Mouse (Mus musculus): ENCODE measurements around the gene Gsk3a. TPM values are rescaled to one million over a fixed set of nuclear protein-coding genes. Genes with fewer than 3 reads are reported as not detected.
"Not testable (repeated sequence)": the region's sequence is repeated elsewhere in the genome, so short reads cannot be mapped to it uniquely, and the experiment has no call there.

Gsk3a gene
- total RNA-seq, 2 experiments from 2014 or later, result 93.3 to 96.7 TPM

GRCm38 (mm10) chr7:25273259-25274241, 35.9 kb upstream of the Gsk3a start:
- no peak for DNase-seq

GRCm38 (mm10) chr7:25272445-25273258, 35.0 kb upstream of the Gsk3a start:
- no peak for DNase-seq

GRCm38 (mm10) chr7:25271651-25272444, 34.2 kb upstream of the Gsk3a start:
- no peak for DNase-seq

GRCm38 (mm10) chr7:25270652-25271633, 33.3 kb upstream of the Gsk3a start:
- no peak for DNase-seq

DNA sequence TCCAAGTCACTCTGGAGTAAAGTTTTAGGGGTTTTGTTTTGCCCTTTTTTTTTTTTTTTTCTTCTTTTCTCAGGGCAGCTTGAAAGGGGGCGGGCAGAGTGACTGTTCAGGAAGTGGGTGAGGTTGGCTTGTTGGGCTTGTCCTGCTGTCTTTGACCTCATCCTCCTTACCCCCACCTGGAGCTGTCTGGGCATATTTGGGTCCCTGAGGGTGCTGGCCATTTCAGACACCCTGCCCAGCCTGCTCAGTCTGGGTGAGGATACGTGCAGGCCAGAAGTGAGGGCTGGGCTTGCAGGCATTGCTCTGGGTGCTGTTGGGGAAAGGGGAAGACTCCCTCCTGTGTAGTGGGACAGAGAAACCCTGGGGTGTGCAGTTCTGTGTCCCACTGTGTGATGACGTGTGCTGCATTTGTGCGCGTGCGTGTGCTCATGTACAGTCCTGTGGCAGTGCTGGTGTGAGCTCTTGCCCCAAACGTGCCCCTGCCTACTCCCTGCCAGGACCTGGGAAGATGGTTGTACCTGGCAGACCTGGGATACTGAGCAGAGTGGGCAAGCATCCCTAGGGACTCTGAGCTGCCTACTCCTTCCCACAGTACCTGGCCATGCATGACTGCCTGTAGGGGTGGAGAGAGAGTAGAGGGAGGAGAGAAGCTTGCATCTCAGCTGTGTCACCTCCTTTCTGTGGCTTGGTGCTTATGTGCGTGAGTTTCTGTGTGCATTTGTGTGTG, 32.1 kb upstream of the Gsk3a start:
- no peak for DNase-seq

DNA sequence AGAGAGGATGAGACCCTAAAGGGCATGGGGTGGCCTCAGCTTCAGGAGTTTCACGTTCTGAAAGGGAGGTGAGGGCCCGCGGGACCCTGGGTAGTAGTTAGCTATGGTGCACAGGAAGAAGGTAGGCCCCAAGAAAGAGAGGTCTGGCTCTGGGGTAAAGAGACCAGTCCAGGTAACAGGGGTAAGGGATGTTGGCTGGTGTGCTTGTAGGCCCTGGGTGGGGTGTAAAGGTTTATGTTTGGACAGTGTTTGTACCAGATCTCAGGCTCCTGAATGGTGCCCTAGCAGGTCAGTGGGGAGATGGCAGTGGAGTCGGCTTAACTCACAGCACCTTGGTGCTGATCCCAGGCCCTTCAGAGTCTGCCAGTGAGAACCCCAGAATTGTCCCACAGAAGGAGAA, 31.4 kb upstream of the Gsk3a start:
- DNase-seq, result no peak

GRCm38 (mm10) chr7:25268588-25268987, 30.9 kb upstream of the Gsk3a start:
- DNase-seq, result no peak

GRCm38 (mm10) chr7:25267751-25268463, 30.3 kb upstream of the Gsk3a start:
- peak; percentile 98 for DNase-seq

DNA sequence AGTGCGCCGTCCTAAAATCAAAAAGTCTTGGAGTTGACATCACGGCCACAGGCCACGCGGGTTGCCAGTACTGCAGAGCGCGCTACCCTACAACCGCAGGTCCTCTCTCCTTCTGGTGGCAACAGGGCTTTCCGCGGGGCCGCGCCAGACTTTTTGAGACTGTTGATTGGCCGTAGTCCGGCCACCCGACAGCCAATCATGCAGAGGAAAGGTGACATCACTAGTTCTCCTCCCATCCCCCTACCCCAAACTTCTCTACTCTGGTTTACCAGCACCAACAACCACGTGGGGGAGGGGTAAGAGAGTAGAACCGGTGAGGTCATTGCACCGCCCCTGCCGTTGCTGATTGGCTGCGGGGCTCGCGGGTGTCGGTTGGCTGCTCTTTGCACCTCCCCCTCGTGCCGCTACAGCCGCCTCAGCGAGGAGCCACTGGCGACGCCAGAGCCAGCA, 29.7 kb upstream of the Gsk3a start, which contains the start of gene Cic:
Cic (plus strand) TSS at position 404 of the 450 bp plus-strand sequence.
- DNase-seq, result peak; percentile 97 to 99

DNA sequence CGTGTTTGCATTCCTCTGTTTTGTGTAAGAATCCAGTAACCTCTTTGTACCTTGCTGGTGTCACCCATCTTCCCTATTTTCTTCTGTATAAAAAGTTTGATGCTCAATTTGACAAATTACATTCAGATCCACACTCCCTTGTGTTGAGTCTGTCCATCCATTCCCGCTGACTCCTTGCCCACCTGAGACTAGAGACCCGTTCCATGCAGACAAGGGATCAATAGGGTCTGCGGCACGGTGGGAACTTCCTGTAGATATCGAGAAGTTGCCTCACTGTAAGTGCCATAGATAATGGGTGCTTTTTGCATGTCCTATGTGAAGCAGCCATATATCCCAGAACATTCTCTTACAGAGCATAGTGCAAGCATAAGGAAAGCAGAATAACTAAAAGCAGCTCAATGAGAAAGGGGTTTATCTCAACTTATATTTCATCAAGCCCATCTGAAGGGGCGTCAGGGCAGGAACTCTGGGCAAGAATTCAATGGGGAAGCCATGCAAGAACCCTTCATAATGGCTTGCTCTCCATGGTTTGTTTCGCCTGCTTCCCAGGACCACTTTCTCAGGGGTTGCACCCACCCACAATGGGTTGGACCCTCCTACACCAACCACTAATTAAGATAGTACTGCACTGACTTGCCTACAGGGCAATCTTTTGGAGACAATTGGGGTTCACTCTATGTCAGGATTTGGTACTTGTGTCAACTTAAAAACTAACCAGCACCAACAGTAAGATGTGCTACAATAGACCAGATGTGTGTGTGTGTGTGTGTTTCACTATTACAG, 28.7 kb upstream of the Gsk3a start:
- no peak for DNase-seq

GRCm38 (mm10) chr7:25265743-25266142, 28.1 kb upstream of the Gsk3a start:
- DNase-seq, result not testable (repeated sequence)

DNA sequence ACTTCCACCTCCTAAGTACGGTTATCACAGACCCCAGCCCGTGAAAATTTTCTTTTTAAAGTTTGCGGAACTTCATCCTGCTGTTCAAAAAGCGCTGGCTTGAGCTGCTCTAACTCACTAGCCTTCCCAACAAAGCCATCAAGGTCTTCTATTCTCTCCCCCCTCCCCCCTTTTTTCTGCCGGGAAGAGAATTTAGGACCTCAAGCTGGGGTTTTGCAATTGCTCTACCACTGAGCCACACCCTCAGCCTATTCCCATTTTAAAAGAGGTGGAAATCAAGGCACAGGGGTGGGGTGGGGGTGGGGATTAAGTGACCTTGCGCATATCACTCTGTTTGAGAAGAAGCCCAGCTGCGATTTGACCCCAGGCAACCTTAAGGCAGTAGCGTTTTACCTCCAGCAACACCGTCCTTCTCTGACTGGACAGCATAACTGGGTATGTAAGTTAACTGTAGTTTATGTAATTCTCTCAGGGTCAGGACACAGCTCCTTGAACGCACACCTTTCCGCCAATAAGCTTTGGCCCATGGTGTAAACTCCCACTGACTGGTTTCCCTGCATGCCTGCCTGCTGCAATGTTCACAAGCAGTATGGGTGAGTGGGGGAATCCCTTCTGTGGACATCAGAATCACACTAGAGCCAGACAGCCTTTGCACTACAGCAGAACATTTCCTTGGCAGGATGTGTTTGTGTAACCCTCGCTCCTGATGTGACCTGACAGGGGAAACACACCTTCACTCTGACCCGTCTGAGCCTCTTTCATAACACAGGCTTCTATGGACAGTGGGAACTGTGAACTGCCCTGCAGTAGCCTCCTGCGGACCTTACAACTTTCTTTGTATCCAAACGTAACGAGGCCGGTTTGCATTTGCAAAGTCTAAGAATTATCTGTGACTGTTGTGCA, 26.6 kb upstream of the Gsk3a start:
- no peak for DNase-seq

GRCm38 (mm10) chr7:25261896-25262295, 24.2 kb upstream of the Gsk3a start:
- no peak for DNase-seq

DNA sequence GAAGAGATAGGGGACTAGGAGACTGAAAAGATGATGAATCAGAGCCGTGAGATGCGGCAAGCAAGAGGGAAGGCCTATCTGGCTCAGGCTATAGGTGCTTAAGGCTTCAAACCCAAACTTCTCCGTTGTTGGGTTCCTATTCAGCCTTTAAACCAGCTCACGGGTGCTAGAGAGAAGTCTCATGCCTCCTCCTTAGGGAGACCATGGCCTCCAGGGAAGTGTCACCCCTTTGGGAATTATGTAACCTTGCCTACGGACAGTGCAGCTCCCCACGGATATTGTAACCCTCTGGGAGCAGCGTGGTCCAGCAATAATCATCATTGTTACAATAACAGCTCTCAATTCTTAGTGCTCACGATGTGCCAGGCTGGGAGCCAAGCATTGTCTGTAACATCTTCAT, 14.2 kb upstream of the Gsk3a start:
- no peak for DNase-seq

- peak; percentile 35 to 71 for DNase-seq
Measured at GRCm38 (mm10) chr7:25251071-25251791, 13.6 kb upstream of the Gsk3a start.

DNA sequence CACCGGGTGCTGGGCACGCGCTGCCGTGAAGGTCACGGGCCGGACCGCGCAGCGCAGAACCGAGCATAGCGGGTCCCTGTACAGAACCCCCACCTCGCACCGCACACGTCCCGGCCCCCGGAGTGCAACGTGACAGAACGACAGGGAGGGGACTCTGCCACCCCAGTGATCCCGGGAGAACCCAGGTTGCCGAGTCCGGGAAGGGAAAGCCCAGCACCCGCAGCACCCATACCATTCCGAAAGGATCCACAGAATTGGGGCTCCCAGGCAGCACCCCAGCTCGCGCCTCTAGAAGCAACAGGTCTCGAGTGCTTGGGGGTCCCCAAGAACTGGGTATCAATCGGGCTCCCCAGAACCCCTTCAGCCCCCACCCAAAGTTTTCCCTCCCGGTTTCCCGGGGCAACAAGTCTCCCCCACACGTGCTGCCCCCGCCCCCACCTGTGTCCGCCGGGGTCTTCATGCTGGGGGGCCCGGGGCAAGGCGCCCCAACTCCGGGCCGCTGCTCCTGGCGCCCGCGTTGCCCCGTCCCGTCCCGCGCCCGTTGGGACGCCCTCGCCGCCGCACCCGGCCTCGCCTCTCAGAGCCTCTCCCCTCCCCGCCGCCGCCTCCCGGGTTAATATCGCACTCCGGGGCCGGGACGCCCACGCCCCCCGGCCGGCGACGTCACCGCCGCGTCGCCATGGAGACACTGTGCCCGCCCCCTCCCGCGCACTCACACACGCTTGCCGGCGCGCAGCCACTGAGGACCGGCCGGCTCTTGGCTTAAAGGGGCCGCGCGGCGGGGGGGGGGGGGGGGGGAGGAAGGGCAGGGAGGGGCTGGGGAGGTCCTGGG, 12.7 kb upstream of the Gsk3a start, which contains the start of gene Erf:
Erf (minus strand) TSS at position 621 of the 832 bp plus-strand sequence.
- DNase-seq, result peak; percentile 96 to 97

All from adrenal gland, postnatal 36 days (tissue).